Mouse (Mus musculus) lung, adult 2 months (tissue): ENCODE results near the gene Neu3.

Source experiments
- CTCF ChIP-seq: fragments of 200-500 bp; IDR thresholded peaks from 2 replicates; pipeline ENCODE4 v1.5.1; 2011; ENCODE audit warnings: mild to moderate bottlenecking, low read length, control low read depth; ENCODE audit not compliant: insufficient read depth
- POLR2A ChIP-seq: fragments of 200-500 bp; IDR thresholded peaks from 2 replicates; pipeline ENCODE4 v1.6.1; 2011; ENCODE audit warnings: low read depth, mild to moderate bottlenecking, control low read depth, low read length, borderline replicate concordance; ENCODE audit errors: extremely low read depth

DNA sequence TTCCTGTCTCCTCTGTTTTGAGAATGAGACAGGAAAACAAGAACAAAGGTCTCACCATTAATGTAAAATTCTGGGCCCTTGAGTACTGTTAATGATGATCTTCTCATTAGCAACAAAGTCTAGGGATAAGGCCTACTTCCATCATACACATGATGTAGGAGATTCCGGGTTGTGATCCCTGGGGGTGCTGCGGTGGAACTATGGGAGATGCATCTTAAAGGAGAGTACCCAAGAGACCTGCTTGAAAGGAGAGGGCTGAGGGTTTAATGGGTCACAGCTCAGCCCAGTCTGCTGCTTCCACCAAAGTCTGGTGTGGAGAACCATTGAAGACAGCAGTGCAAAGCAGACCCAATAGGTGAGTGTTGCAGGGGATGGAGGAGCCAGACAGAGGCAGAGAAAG, 65.0 kb downstream of the Neu3 start, which contains the start of gene Olfr521:
- TF ChIP-seq POLR2A (no peak), CTCF (no peak)
